ENCODE assay signal across 12 mouse cellular contexts in genomic region chr5:126680262-126680661, GRCm38 (mm10).
"Had no signal": no experiment of that assay in that cellular context is flagged by ENCODE, and none has a peak within 500 bp of the region (broad histone marks: within the 10 kb centered on the region; RNA-seq: fewer than 3 reads in every experiment).

No protein-coding gene starts in this region.

- DNase-seq: kidney, adult 11 months; kidney, adult 8-10 months; kidney, postnatal 10 days; kidney, postnatal 36 days; layer of hippocampus, postnatal 36 days; liver; lung, adult 18-20 months; lung, postnatal 10 days; lung, postnatal 36 days; thymus, adult 2 months; thymus, postnatal 14 days; thymus, postnatal 4 days had no signal
